21 mouse cellular contexts compared by ENCODE assay signal in the genomic region with DNA sequence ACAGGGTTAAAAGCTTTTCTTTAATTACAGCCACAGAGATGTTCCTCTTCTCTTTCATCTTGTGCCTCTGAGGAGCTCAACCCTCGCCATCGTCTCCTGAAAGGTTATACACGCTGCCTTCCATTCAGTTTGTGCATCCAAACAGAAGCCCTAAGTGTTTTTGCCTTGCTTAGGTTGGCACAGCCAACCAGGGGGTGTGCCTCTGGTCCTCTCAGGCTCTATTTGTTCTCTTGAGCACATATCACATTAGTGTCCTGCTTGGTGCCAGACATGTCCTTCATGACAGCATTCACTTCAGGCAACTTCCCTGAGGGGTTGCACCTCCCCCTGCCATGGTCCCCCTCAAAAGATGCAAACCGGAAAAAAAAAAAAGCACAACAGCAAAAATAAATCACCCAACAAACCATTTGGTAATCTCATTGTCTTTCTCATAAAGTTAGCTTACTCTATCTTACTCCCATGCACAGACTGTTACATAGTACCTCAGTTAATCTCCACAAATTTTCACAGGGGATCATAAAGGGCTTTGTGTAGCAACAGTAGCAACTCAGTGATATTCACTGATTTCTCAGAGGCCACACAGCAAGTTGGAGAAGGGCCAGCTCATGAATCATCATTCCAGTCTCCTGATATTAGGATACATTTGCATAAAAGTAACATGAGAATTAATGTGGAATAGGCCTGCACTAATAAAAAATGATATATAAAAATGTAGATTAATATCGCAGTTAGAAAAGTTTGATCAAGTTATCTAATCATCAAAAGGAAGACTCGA.
DNase-seq lines count a peak whose midpoint lies in the region; ATAC-seq and TF ChIP-seq lines count a peak whose summit lies in the region.
"Had no signal": no experiment of that assay in that cellular context is flagged by ENCODE, and none has a peak within 500 bp of the region (broad histone marks: within the 10 kb centered on the region; RNA-seq: fewer than 3 reads in every experiment).

No protein-coding gene starts in this region.

- H3K9me3 ChIP-seq in forebrain, embryonic 12.5 days = no peaks in the 10 kb centered on the region
- no peaks in the 10 kb centered on the region for H3K9me3 ChIP-seq in forebrain, embryonic 11.5 days (ENCODE audit: control insufficient read depth, low read length)
- no peaks in the 10 kb centered on the region for H3K9me3 ChIP-seq in lung, postnatal 0 days (ENCODE audit: low read length)
- H3K9me3 ChIP-seq in forebrain, embryonic 15.5 days = no peaks in the 10 kb centered on the region
- no peaks in the 10 kb centered on the region for H3K9me3 ChIP-seq in liver, embryonic 11.5 days (ENCODE audit: control insufficient read depth, low read length)
- H3K9me3 ChIP-seq: heart, embryonic 13.5 days; limb, embryonic 10.5 days; neural tube, embryonic 12.5 days had no signal

- H3K27ac ChIP-seq in forebrain, embryonic 12.5 days = no peak overlapping the region
- H3K27ac ChIP-seq in forebrain, embryonic 11.5 days (ENCODE audit: low read depth, low read length) = no peak overlapping the region
- no peak overlapping the region for H3K27ac ChIP-seq in lung, postnatal 0 days (ENCODE audit: low read length)
- no peak overlapping the region for H3K27ac ChIP-seq in forebrain, embryonic 15.5 days (replicated peaks)
- H3K27ac ChIP-seq in liver, embryonic 11.5 days (ENCODE audit: low read depth, low read length) = no peak overlapping the region
- H3K27ac ChIP-seq: heart, embryonic 13.5 days; kidney, postnatal 0 days; layer of hippocampus, adult 2 months; left cerebral cortex, adult 2 months; limb, embryonic 10.5 days; macrophage; neural tube, embryonic 12.5 days had no signal

- no peaks in the 10 kb centered on the region for H3K27me3 ChIP-seq in forebrain, embryonic 12.5 days
- no peaks in the 10 kb centered on the region for H3K27me3 ChIP-seq in forebrain, embryonic 11.5 days (ENCODE audit: control insufficient read depth, insufficient read depth, low read length)
- no peaks in the 10 kb centered on the region for H3K27me3 ChIP-seq in lung, postnatal 0 days (replicated peaks; ENCODE audit: insufficient read depth, low read length)
- H3K27me3 ChIP-seq in forebrain, embryonic 15.5 days = no peaks in the 10 kb centered on the region
- no peaks in the 10 kb centered on the region for H3K27me3 ChIP-seq in liver, embryonic 11.5 days (replicated peaks; ENCODE audit: control insufficient read depth, insufficient read depth, low read length)
- H3K27me3 ChIP-seq: heart, embryonic 13.5 days; neural tube, embryonic 12.5 days had no signal

- no peak overlapping the region for H3K4me3 ChIP-seq in forebrain, embryonic 12.5 days (replicated peaks)
- H3K4me3 ChIP-seq in forebrain, embryonic 11.5 days (ENCODE audit: low read depth, low read length) = no peak overlapping the region
- H3K4me3 ChIP-seq in lung, postnatal 0 days (ENCODE audit: low read depth, low read length) = no peak overlapping the region
- no peak overlapping the region for H3K4me3 ChIP-seq in forebrain, embryonic 15.5 days
- no peak overlapping the region for H3K4me3 ChIP-seq in liver, embryonic 11.5 days (ENCODE audit: low read depth, low read length)
- H3K4me3 ChIP-seq: heart, embryonic 13.5 days; layer of hippocampus, adult 2 months; left cerebral cortex, adult 2 months; limb, embryonic 10.5 days; neural tube, embryonic 12.5 days had no signal

- WGBS in forebrain, embryonic 12.5 days = 52% methylated on average over 6 of the region's 6 CpGs
- 57% methylated on average over 6 of the region's 6 CpGs for WGBS in forebrain, embryonic 11.5 days
- WGBS in lung, postnatal 0 days = 58% methylated on average over 6 of the region's 6 CpGs
- WGBS in forebrain, embryonic 15.5 days = 37% methylated on average over 6 of the region's 6 CpGs
- 81% methylated on average over 6 of the region's 6 CpGs for WGBS in liver, embryonic 11.5 days

- TF ChIP-seq CTCF in lung, postnatal 0 days (IDR thresholded peaks at IDR 0.05) = no peak

- no peaks in the 10 kb centered on the region for H3K36me3 ChIP-seq in forebrain, embryonic 12.5 days (replicated peaks)
- H3K36me3 ChIP-seq in forebrain, embryonic 11.5 days (ENCODE audit: control insufficient read depth, insufficient read depth, low read length) = no peaks in the 10 kb centered on the region
- no peaks in the 10 kb centered on the region for H3K36me3 ChIP-seq in lung, postnatal 0 days (ENCODE audit: insufficient read depth, low read length)
- H3K36me3 ChIP-seq in forebrain, embryonic 15.5 days = no peaks in the 10 kb centered on the region
- H3K36me3 ChIP-seq in liver, embryonic 11.5 days (ENCODE audit: control insufficient read depth, insufficient read depth, low read length) = no peaks in the 10 kb centered on the region
- H3K36me3 ChIP-seq: heart, embryonic 13.5 days; limb, embryonic 10.5 days; neural tube, embryonic 12.5 days had no signal

- H3K4me1 ChIP-seq in forebrain, embryonic 12.5 days = no peaks in the 10 kb centered on the region; the same call in 1 of the 2 replicates
- no peaks in the 10 kb centered on the region for H3K4me1 ChIP-seq in forebrain, embryonic 11.5 days (replicated peaks; ENCODE audit: control insufficient read depth, insufficient read depth, low read length)
- no peaks in the 10 kb centered on the region for H3K4me1 ChIP-seq in lung, postnatal 0 days (ENCODE audit: insufficient read depth, low read depth, low read length)
- peaks cover 7% of the 10 kb centered on the region for H3K4me1 ChIP-seq in forebrain, embryonic 15.5 days
- no peaks in the 10 kb centered on the region for H3K4me1 ChIP-seq in liver, embryonic 11.5 days (replicated peaks; ENCODE audit: control insufficient read depth, insufficient read depth, low read length)
- H3K4me1 ChIP-seq: heart, embryonic 13.5 days; limb, embryonic 10.5 days; neural tube, embryonic 12.5 days had no signal

- no peak for DNase-seq in forebrain, embryonic 11.5 days (ENCODE audit: low spot score)
- peak; percentile 5 for DNase-seq in lung, postnatal 0 days (ENCODE audit: low spot score)
- no peak for DNase-seq in lung, postnatal 36 days
- peak; percentile 36 for DNase-seq in NIH3T3 (ENCODE audit: low read depth)
- DNase-seq in liver, embryonic 11.5 days (ENCODE audit: low spot score) = no peak
- no peak for DNase-seq in kidney, postnatal 10 days
- DNase-seq: cerebellum, adult 2 months; heart, adult 18-20 months; kidney, adult 11 months; lung, adult 18-20 months; thymus, postnatal 36 days had no signal

- peak; percentile 39; the same call in 1 of the 2 replicates for ATAC-seq in forebrain, embryonic 12.5 days (ENCODE audit: low FRiP score)
- ATAC-seq in forebrain, embryonic 11.5 days (replicated peaks; ENCODE audit: low FRiP score) = no peak
- no peak for ATAC-seq in lung, postnatal 0 days
- ATAC-seq in forebrain, embryonic 15.5 days (replicated peaks) = peak; percentile 74
- ATAC-seq in liver, embryonic 11.5 days (replicated peaks; ENCODE audit: low FRiP score) = no peak

- no peak overlapping the region for H3K4me2 ChIP-seq in forebrain, embryonic 12.5 days
- H3K4me2 ChIP-seq in forebrain, embryonic 11.5 days (ENCODE audit: low read depth, low read length, severe bottlenecking) = no peak overlapping the region
- no peak overlapping the region for H3K4me2 ChIP-seq in lung, postnatal 0 days (replicated peaks; ENCODE audit: low read depth, low read length)
- no peak overlapping the region for H3K4me2 ChIP-seq in forebrain, embryonic 15.5 days (replicated peaks)
- H3K4me2 ChIP-seq in liver, embryonic 11.5 days = no peak overlapping the region
- H3K4me2 ChIP-seq: heart, embryonic 13.5 days; midbrain, embryonic 11.5 days; neural tube, embryonic 12.5 days had no signal

- no peak for TF ChIP-seq EP300 in lung, postnatal 0 days (IDR thresholded peaks at IDR 0.05)

- H3K9ac ChIP-seq in forebrain, embryonic 12.5 days = no peak overlapping the region
- H3K9ac ChIP-seq in forebrain, embryonic 11.5 days (ENCODE audit: low read length) = no peak overlapping the region
- no peak overlapping the region for H3K9ac ChIP-seq in lung, postnatal 0 days (replicated peaks; ENCODE audit: low read depth)
- no peak overlapping the region for H3K9ac ChIP-seq in forebrain, embryonic 15.5 days (replicated peaks)
- no peak overlapping the region for H3K9ac ChIP-seq in liver, embryonic 11.5 days (ENCODE audit: low read depth, low read length)
- H3K9ac ChIP-seq: heart, embryonic 13.5 days; neural tube, embryonic 12.5 days had no signal

Comparison
In these comparisons a context has a peak if more than half of its experiments do, and no peak if none do; other contexts are left out.
1. ATAC-seq: peak in forebrain, embryonic 12.5 days (single experiment) and forebrain, embryonic 15.5 days (single experiment); none in forebrain, embryonic 11.5 days (single experiment), lung, postnatal 0 days (single experiment) and liver, embryonic 11.5 days (single experiment).
2. DNase-seq: peak in lung, postnatal 0 days (single experiment) and NIH3T3 (single experiment); none in forebrain, embryonic 11.5 days (single experiment), lung, postnatal 36 days (single experiment), liver, embryonic 11.5 days (single experiment) and kidney, postnatal 10 days (single experiment).